Mouse (Mus musculus) G1E (cell line): Measurements from ENCODE around the gene Zrsr1. TPM values are rescaled to one million over a fixed set of nuclear protein-coding genes. Genes with fewer than 3 reads are reported as not detected.
A peak's percentile ranks its signal among the peaks of the same experiment; 100 is the strongest.

Source experiments
- ATAC-seq: 2 replicates; pipeline ENCODE4 v1.8.0; 2016; ENCODE audit warnings: mild to moderate bottlenecking; ENCODE audit not compliant: insufficient number of reproducible peaks, poor library complexity, low FRiP score, severe bottlenecking; ENCODE audit errors: extremely low read depth
- DNase-seq: peaks from one replicate; pipeline ENCODE4 v3.0.0; 2012; ENCODE audit warnings: low spot score
- H3K27me3 ChIP-seq: 2 replicates; pipeline ENCODE4 v1.6.1; 2012; ENCODE audit warnings: mild to moderate bottlenecking, low read length, inconsistent platforms; ENCODE audit not compliant: insufficient read depth
- H3K36me3 ChIP-seq: replicated peaks from 2 replicates; pipeline ENCODE3; 2012; ENCODE audit warnings: mild to moderate bottlenecking, inconsistent platforms
- H3K4me1 ChIP-seq: 2 replicates; pipeline ENCODE4 v1.6.1; 2012; ENCODE audit warnings: low read depth, low read length, inconsistent platforms, mixed read lengths; ENCODE audit not compliant: insufficient read depth
- H3K4me3 ChIP-seq: 2 replicates; pipeline ENCODE4 v1.5.1; 2012; ENCODE audit warnings: low read depth, mild to moderate bottlenecking, inconsistent platforms, low read length, moderate library complexity, mixed read lengths
- H3K9me3 ChIP-seq: replicated peaks from 2 replicates; pipeline ENCODE4 v1.6.1; 2012; ENCODE audit warnings: inconsistent platforms
- CTCF ChIP-seq: IDR thresholded peaks from 2 replicates; pipeline ENCODE4 v1.5.1; 2012; ENCODE audit warnings: low read depth, low read length, inconsistent platforms, mixed read lengths
- GATA1 ChIP-seq: IDR thresholded peaks from 2 replicates; pipeline ENCODE4 v1.6.1; 2012; ENCODE audit warnings: borderline replicate concordance, low read length, inconsistent platforms, mixed read lengths
- GATA2 ChIP-seq: IDR thresholded peaks from 2 replicates; pipeline ENCODE4 v1.6.1; 2012; ENCODE audit warnings: low read depth, low read length, inconsistent platforms, borderline replicate concordance
- POLR2AphosphoS5 ChIP-seq: IDR thresholded peaks from 2 replicates; pipeline ENCODE4 v1.6.1; 2012; ENCODE audit warnings: low read depth, low read length, inconsistent platforms; ENCODE audit not compliant: insufficient replicate concordance
- TAL1 ChIP-seq: conservative IDR thresholded peaks from 2 replicates; pipeline ENCODE4 v1.6.1; 2012; ENCODE audit warnings: low read depth, low read length, inconsistent platforms, mixed read lengths
- polyA plus RNA-seq: library from polyadenylated mRNA; stranded (reverse); fragments of >175 nt; gene quantifications from 2 replicates; pipeline ENCODE4 v1.2.3, GENCODE M21; 2012
- total RNA-seq, 2 experiments: library from RNA; stranded (forward) in 1 of 2; stranded (reverse) in 1 of 2; fragments of 200-1000 nt in 1 of 2; fragments of >200 nt in 1 of 2; fragmentation: Nextera tagmentation in 1 of 2; gene quantifications; 2 replicates each; pipeline ENCODE4 v1.2.3; 2014 to 2017

The Zrsr1 gene
- total and polyA plus RNA-seq, 3 experiments: 1.5 to 33.6 (median 10.4) TPM

DNA sequence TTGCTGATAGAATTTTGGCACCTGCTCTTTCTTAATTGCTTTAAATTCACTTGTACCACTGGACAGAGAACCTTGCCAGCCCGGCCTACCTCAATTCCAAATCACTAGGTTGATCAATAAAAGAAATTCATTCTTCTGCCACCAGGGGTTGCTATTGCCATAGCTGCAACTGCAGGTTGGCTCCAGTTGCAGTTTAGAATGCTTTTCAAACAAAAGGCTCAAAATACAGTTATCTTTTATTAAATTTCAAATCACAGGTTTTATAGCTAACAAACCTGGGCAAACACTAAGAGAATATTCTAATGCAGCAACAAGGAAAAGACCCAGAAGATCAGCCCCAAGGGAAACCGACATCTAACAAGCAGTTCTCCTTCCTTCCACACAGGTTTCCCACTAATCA is 15.6 kb downstream of the Zrsr1 start:
- H3K4me3 ChIP-seq: no peak overlapping the region
- H3K27me3 ChIP-seq: no peaks in the 10 kb centered on the region
- TF ChIP-seq GATA1: no peak
- no peak for TF ChIP-seq TAL1
- peak; percentile 50 for TF ChIP-seq CTCF
- H3K9me3 ChIP-seq: no peaks in the 10 kb centered on the region
- peaks cover 18% of the 10 kb centered on the region for H3K4me1 ChIP-seq
- H3K36me3 ChIP-seq: peaks cover 7% of the 10 kb centered on the region
- ATAC-seq (no peak), DNase-seq (no peak)

DNA sequence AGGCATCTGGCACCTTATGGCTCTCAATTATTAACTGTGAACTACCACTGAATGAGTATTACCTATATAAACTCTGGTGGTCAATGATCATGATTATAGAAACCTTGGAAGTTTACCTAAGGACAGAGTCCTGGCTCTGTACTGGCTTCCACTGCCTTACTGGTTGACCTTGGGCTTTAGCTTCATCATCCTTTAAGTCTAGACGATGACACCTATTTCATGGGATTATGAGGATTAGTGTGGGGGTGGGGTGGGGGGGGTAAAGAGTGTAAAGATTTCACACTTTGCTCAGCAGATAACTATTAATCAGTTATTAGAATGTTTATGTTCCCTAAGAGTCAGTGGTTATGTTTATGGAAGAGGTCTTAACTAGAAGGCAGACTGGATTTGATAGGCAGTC is 18.0 kb downstream of the Zrsr1 start:
- Histone ChIP-seq H3K27me3 (no peaks in the 10 kb centered on the region), H3K4me1 (peaks cover 24% of the 10 kb centered on the region), H3K9me3 (no peaks in the 10 kb centered on the region), H3K4me3 (peak overlapping the region; percentile 93), H3K36me3 (peaks cover 24% of the 10 kb centered on the region)
- DNase-seq: no peak
- TF ChIP-seq TAL1: no peak
- no peak for TF ChIP-seq CTCF
- no peak for TF ChIP-seq POLR2AphosphoS5
- TF ChIP-seq GATA1: no peak
- no peak for TF ChIP-seq GATA2
- no peak for ATAC-seq

DNA sequence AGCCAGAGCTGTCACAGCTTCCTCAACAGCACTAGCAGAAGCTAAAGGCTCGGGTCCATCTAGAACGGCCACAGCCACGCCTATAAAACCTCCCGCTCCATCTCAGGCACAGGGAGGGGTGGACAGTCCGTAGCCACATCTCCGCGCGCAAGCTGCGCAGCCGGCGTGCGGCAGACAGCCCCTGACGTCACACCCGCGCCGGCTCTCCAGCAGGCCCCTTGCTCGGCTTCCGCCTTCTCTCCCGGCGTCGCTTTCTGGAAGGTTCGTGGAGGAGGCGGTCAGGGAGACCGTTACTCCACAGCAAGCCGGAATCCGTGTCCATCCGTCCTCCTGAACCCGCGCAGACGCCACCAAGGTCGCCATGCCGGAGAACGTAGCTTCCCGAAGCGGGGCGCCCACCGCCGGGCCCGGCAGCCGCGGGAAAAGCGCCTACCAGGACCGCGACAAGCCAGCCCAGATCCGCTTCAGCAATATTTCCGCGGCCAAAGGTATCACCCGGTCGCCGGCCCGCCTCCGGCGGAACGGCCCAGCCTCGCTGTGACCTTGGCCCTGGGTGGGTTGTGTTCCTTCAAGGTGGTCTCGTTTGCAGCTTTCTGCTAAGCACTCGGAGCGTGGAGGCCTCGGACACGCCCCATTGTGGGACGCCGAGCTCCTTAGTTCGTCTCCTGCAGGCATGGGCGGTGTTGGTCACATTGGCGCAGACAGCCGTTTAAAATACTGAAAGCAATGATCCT is 18.8 kb downstream of the Zrsr1 start, which contains the start of gene Cct4:
Gene Cct4 (plus strand): TSS at position 127 of the 734 bp plus-strand sequence.
- DNase-seq: peak; percentile 85
- TF ChIP-seq CTCF (no peak), POLR2AphosphoS5 (no peak)
- no peaks in the 10 kb centered on the region for H3K9me3 ChIP-seq

DNA sequence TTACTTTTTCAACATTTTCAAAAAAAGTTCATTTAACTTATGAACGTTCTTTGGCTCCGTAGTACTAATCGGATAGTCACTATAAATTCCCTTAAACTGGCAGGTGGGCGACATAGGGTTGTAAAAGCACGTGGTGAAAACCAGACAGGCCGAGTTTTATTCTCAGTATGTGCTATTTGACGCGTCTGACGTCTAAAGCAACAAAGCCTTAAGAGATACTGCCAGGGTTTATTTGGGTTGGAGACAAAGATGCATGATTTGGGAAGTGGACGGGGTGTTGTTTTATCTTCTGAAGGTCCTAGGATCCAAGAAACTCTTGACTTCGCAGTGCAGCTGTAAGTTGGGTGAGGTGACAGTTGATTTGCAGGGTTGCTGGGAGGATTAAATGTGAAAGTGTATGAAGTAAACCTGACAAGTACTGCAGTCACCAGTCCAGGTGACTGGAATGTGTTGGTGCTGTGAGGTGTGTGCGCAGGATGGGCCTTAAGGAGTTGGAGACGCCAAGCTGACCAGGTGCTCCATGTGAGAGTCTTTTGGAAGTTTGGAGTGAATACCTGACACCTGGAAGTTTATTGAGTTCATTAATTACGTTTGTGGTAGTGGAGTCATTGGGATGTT is 19.5 kb downstream of the Zrsr1 start:
- Histone ChIP-seq H3K4me3 (peak overlapping the region; percentile 93), H3K9me3 (no peaks in the 10 kb centered on the region), H3K27me3 (no peaks in the 10 kb centered on the region), H3K36me3 (peaks cover 38% of the 10 kb centered on the region), H3K4me1 (peaks cover 26% of the 10 kb centered on the region)
- TF ChIP-seq GATA2: no peak
- no peak for TF ChIP-seq TAL1
- TF ChIP-seq POLR2AphosphoS5: no peak
- no peak for TF ChIP-seq GATA1
- no peak for TF ChIP-seq CTCF
- no peak for DNase-seq
- no peak for ATAC-seq

More for the DNA sequence above, 18.8 kb downstream of the Zrsr1 start, which contains the start of gene Cct4:
- peak; percentile 94 for ATAC-seq
- Histone ChIP-seq H3K27me3 (no peaks in the 10 kb centered on the region), H3K4me1 (peaks cover 24% of the 10 kb centered on the region), H3K4me3 (peak within 1 kb of the TSS; percentile 93), H3K36me3 (peaks cover 31% of the 10 kb centered on the region)

DNA sequence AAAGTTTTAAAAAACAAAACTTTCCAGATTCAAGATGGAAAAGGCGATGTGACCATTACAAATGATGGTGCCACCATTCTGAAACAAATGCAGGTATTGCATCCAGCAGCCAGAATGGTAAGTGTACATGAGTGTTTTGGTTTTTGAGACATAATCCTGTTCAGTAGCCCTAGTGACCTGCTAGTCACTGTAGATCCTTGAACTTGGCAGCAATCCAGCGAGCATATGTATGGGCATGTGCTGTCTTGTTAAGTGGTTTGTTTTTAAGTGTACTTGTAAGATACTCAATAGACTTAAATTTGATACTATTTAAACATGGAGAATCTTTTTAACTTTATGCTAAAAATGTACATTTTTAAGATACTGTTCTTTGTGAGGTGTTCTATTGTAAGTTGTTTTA is 22.5 kb downstream of the Zrsr1 start:
- Histone ChIP-seq H3K4me1 (peaks cover 31% of the 10 kb centered on the region), H3K36me3 (peaks cover 65% of the 10 kb centered on the region), H3K9me3 (no peaks in the 10 kb centered on the region), H3K4me3 (no peak overlapping the region), H3K27me3 (no peaks in the 10 kb centered on the region)
- DNase-seq: no peak
- no peak for TF ChIP-seq GATA1
- TF ChIP-seq POLR2AphosphoS5: no peak
- no peak for TF ChIP-seq GATA2
- no peak for TF ChIP-seq CTCF
- no peak for TF ChIP-seq TAL1
- no peak for ATAC-seq

DNA sequence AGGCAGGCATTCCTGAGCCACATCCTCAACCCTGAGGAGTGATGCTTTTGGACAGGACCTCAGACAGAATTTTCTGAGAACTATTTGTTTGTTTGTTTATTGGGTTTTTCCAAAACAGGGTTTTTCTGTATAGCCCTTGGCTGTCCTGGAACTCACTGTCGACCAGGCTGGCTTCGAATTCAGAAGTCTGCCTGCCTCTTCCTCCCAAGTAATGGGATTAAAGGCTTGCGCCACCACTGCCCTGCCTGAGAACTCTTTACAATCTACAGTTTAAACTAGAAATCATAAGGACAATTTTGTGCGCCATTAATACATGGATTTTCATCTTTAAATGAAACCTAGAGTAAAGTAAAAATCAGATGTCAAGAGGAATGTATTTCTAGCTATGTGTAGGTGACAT is 23.7 kb downstream of the Zrsr1 start:
- DNase-seq: no peak
- Histone ChIP-seq H3K9me3 (no peaks in the 10 kb centered on the region), H3K36me3 (peaks cover 77% of the 10 kb centered on the region), H3K4me3 (no peak overlapping the region), H3K4me1 (peaks cover 28% of the 10 kb centered on the region), H3K27me3 (no peaks in the 10 kb centered on the region)
- no peak for ATAC-seq
- TF ChIP-seq CTCF (no peak), TAL1 (no peak), GATA1 (no peak), POLR2AphosphoS5 (no peak), GATA2 (no peak)
